Mouse (Mus musculus) ES-Bruce4 (cell line): ENCODE measurements around the gene Bicral. TPM values are rescaled to one million over a fixed set of nuclear protein-coding genes. Genes with fewer than 3 reads are reported as not detected.

ENCODE experiments used
- H3K27ac ChIP-seq: 2 replicates; pipeline ENCODE4 v1.5.1; 2012; ENCODE audit warnings: low read length, inconsistent platforms; ENCODE audit not compliant: insufficient read depth
- H3K27me3 ChIP-seq: 2 replicates; pipeline ENCODE4 v1.6.1; 2012; ENCODE audit warnings: mild to moderate bottlenecking, low read length, inconsistent platforms; ENCODE audit not compliant: control insufficient read depth, poor library complexity, insufficient read depth, severe bottlenecking
- H3K36me3 ChIP-seq: 2 replicates; pipeline ENCODE4 v1.6.1; 2012; ENCODE audit warnings: inconsistent platforms, mild to moderate bottlenecking, low read length, moderate library complexity; ENCODE audit not compliant: control insufficient read depth, poor library complexity, insufficient read depth, severe bottlenecking
- H3K4me1 ChIP-seq: one replicate; pipeline ENCODE4 v1.8.1; 2011; ENCODE audit warnings: low read length; ENCODE audit not compliant: control insufficient read depth, insufficient read depth
- H3K4me3 ChIP-seq: 2 replicates; pipeline ENCODE4 v1.5.1; 2011; ENCODE audit warnings: low read depth, mild to moderate bottlenecking, low read length
- H3K9ac ChIP-seq: 2 replicates; pipeline ENCODE4 v1.6.1; 2012; ENCODE audit warnings: low read depth, mild to moderate bottlenecking, inconsistent platforms; ENCODE audit not compliant: poor library complexity, severe bottlenecking
- H3K9me3 ChIP-seq: replicated peaks from 2 replicates; pipeline ENCODE4 v1.6.1; 2012; ENCODE audit warnings: mild to moderate bottlenecking, low read length, inconsistent platforms; ENCODE audit not compliant: control insufficient read depth, poor library complexity, insufficient read depth, severe bottlenecking
- CTCF ChIP-seq: IDR thresholded peaks from one replicate; pipeline ENCODE4 v1.8.1; 2011; ENCODE audit warnings: low read depth, low read length
- EP300 ChIP-seq: IDR thresholded peaks from 2 replicates; pipeline ENCODE4 v1.6.1; 2011; ENCODE audit warnings: low read depth, low read length; ENCODE audit not compliant: insufficient read depth
- POLR2A ChIP-seq: IDR thresholded peaks from one replicate; pipeline ENCODE4 v1.8.1; 2011; ENCODE audit warnings: low read length; ENCODE audit not compliant: insufficient read depth
- polyA plus RNA-seq: library from polyadenylated mRNA; stranded (reverse); fragments of >200 nt; gene quantifications from 2 replicates; pipeline ENCODE4 v1.2.4, GENCODE M21; 2011; ENCODE audit warnings: low read depth; ENCODE audit not compliant: missing spikeins, insufficient read depth, insufficient read length

The Bicral gene
- polyA plus RNA-seq, 1 experiment: 24.2 TPM

DNA sequence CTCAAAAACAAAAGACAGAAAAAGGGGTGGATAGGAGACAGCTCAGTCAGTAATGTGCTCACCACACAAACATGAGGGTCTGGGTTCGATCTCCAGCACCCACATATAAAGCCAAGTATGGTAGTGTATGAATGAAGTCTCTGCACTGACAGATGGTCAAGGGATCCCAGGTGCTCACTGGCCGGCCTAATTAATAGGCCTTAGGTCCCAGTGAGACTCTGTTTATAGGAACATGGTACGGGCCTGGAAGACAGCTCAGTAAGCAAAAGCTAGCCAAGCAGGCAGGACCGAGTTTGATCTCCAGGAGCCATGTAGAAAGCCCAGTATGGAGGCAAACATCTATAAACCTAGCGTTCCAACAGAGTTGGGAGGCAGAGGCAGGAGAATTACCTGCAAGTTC lies 18.8 kb upstream of the Bicral start:
- Histone ChIP-seq H3K9me3 (no peaks in the 10 kb centered on the region), H3K4me3 (no peak overlapping the region), H3K27me3 (no peaks in the 10 kb centered on the region), H3K9ac (no peak overlapping the region), H3K4me1 (peaks cover 2% of the 10 kb centered on the region), H3K27ac (no peak overlapping the region), H3K36me3 (no peaks in the 10 kb centered on the region)
- TF ChIP-seq POLR2A (no peak), EP300 (no peak), CTCF (no peak)

DNA sequence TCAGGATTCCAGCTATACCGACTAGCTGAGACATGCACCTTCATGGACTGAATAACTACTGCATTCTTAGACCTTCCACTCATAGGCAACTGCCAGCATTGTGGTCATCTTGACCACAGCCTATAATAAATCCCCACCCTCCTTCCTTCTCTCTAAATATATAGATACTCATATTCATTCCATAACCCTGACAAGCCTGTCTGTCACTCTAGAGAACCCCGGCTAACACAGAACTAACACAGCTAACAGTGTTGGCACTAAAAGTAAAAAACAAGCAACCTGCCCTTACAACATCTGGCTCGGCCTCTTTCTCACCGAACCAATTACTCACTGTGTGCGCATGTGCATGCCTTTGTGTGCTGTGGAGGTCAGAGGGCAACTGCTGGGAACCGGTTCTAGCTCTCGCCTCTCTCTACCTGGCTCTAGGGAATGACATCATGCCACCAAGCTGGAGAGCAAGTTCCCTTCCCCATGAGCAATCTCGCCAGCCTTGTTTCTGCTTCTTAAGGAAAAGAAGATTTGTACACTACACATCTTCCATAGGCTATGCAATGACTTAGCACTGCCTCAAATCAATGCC lies 18.2 kb upstream of the Bicral start:
- H3K27ac ChIP-seq: peak overlapping the region; percentile 48; the same call in 1 of the 2 replicates

DNA sequence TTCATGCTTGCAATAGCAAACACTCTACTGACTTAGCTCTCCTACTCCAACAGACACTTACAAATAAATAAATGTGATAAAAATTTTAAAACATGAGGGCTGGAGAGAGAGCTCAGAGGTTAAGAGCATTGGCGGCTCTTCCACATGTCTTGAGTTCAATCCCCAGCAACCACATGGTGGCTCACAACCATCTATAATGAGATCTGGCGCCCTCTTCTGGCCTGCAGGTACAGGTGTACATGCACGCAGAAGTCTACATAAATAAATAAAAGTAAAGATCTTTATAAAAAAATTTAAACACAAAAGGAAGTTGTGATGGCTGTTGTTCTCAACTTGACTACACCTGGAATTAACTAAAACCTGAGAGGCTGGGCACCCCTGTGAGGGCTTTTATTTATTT lies 17.3 kb upstream of the Bicral start:
- Histone ChIP-seq H3K4me3 (no peak overlapping the region), H3K9ac (no peak overlapping the region), H3K27me3 (no peaks in the 10 kb centered on the region), H3K36me3 (no peaks in the 10 kb centered on the region), H3K27ac (no peak overlapping the region), H3K4me1 (peaks cover 2% of the 10 kb centered on the region), H3K9me3 (no peaks in the 10 kb centered on the region)
- TF ChIP-seq POLR2A (no peak), CTCF (peak; percentile 62), EP300 (no peak)

More for the DNA sequence above, 18.2 kb upstream of the Bicral start:
- Histone ChIP-seq H3K4me3 (no peak overlapping the region), H3K27me3 (no peaks in the 10 kb centered on the region), H3K36me3 (no peaks in the 10 kb centered on the region), H3K9ac (no peak overlapping the region), H3K4me1 (peaks cover 2% of the 10 kb centered on the region), H3K9me3 (no peaks in the 10 kb centered on the region)
- TF ChIP-seq POLR2A (no peak), EP300 (no peak), CTCF (no peak)

DNA sequence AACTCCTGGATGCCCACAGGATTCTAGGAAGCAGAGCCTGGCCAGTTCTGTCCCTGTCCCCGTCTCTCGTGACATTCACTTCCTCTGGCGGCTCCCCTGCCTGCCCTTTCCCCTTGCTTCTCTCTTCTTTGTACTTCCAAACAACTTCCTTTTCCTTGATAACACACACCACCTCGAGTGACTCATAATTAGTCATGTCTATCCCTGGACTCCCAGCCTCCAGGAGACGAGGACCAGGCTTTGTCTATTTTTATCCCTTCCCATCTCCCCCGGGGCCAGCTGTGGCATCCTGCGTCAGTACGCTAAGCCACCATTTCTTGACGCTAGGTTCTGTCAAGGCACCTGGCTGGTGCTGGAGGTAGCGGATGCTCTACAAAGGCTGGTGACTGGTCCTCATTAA lies 15.9 kb upstream of the Bicral start:
- Histone ChIP-seq H3K9ac (no peak overlapping the region), H3K4me1 (peaks cover 4% of the 10 kb centered on the region), H3K36me3 (no peaks in the 10 kb centered on the region), H3K4me3 (no peak overlapping the region), H3K9me3 (no peaks in the 10 kb centered on the region), H3K27ac (no peak overlapping the region), H3K27me3 (no peaks in the 10 kb centered on the region)
- no peak for TF ChIP-seq POLR2A
- TF ChIP-seq EP300: no peak
- TF ChIP-seq CTCF: no peak

DNA sequence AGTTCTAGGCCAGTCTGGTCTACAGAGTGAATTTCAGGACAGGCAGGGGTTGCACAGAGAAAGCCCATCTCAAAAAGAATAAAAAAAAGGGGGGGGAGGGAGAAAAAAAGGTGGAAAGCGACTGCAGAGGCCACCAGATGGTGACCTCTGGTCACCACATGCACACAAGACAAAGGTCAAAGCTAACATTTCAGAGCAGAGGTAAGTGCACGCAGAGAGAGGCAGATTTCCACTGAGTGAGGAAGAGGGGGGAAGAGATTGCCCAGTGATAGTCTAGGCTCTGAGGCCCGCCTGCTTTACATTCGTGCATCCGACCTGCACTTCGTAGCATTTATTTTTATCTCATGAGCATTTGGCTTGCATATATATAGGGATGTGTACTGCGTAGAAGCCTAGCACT lies 14.5 kb upstream of the Bicral start:
- no peaks in the 10 kb centered on the region for H3K36me3 ChIP-seq
- TF ChIP-seq CTCF (no peak), POLR2A (no peak), EP300 (no peak)
- no peaks in the 10 kb centered on the region for H3K9me3 ChIP-seq
- no peak overlapping the region for H3K9ac ChIP-seq
- no peaks in the 10 kb centered on the region for H3K27me3 ChIP-seq
- H3K4me1 ChIP-seq: peaks cover 8% of the 10 kb centered on the region
- no peak overlapping the region for H3K4me3 ChIP-seq
- no peak overlapping the region for H3K27ac ChIP-seq

DNA sequence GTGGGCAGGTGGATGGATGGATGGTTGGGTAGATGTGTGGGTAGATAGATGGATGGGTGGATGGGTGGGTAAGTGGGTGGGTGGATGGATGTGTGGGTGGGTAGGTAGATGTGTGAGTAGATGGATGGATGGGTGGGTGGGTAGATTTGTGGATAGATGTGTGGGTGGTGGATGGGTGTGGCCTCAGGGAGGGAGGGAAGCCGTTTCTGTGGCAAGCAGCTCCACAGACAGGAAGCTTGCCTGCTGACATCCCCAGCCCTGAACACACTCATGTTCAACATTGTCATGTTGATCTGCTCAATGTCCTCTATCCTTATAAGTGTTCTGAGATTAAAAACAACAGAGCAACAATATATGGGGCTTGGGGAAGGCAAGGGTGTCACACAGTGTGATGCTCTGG lies 12.6 kb upstream of the Bicral start:
- H3K9me3 ChIP-seq: no peaks in the 10 kb centered on the region
- H3K9ac ChIP-seq: no peak overlapping the region
- no peak overlapping the region for H3K27ac ChIP-seq
- TF ChIP-seq CTCF (no peak), POLR2A (no peak), EP300 (no peak)
- H3K27me3 ChIP-seq: no peaks in the 10 kb centered on the region
- no peaks in the 10 kb centered on the region for H3K36me3 ChIP-seq
- peaks cover 12% of the 10 kb centered on the region for H3K4me1 ChIP-seq
- H3K4me3 ChIP-seq: no peak overlapping the region
